Mouse (Mus musculus) G1E (cell line): ENCODE results near the gene Ndufv3.

Experiments used
- CTCF ChIP-seq: IDR thresholded peaks from 2 replicates; pipeline ENCODE4 v1.5.1; 2012; ENCODE audit warnings: low read depth, low read length, inconsistent platforms, mixed read lengths
- GATA1 ChIP-seq: IDR thresholded peaks from 2 replicates; pipeline ENCODE4 v1.6.1; 2012; ENCODE audit warnings: borderline replicate concordance, low read length, inconsistent platforms, mixed read lengths
- GATA2 ChIP-seq: IDR thresholded peaks from 2 replicates; pipeline ENCODE4 v1.6.1; 2012; ENCODE audit warnings: low read depth, low read length, inconsistent platforms, borderline replicate concordance
- POLR2AphosphoS5 ChIP-seq: IDR thresholded peaks from 2 replicates; pipeline ENCODE4 v1.6.1; 2012; ENCODE audit warnings: low read depth, low read length, inconsistent platforms; ENCODE audit not compliant: insufficient replicate concordance
- TAL1 ChIP-seq: conservative IDR thresholded peaks from 2 replicates; pipeline ENCODE4 v1.6.1; 2012; ENCODE audit warnings: low read depth, low read length, inconsistent platforms, mixed read lengths

GRCm38 (mm10) chr17:31556253-31556652, 36.3 kb downstream of the Ndufv3 start:
- TF ChIP-seq CTCF (no peak), GATA1 (no peak), TAL1 (no peak), GATA2 (no peak), POLR2AphosphoS5 (no peak)
